Mouse (Mus musculus): ENCODE measurements around the gene Pigk. TPM values are rescaled to one million over a fixed set of nuclear protein-coding genes. Genes with fewer than 3 reads are reported as not detected.

Pigk gene
- 4.4 and 6.6 TPM in 2 replicates for polyA plus RNA-seq (2012)

- TF ChIP-seq GATA1 (IDR thresholded peaks at IDR 0.05; ENCODE audit: low read length), result no peak
These were observed at the start of gene Pigk for GRCm38 (mm10) chr3:152713991-152714902. Gene Pigk (plus strand): TSS chr3:152714100.

DNA sequence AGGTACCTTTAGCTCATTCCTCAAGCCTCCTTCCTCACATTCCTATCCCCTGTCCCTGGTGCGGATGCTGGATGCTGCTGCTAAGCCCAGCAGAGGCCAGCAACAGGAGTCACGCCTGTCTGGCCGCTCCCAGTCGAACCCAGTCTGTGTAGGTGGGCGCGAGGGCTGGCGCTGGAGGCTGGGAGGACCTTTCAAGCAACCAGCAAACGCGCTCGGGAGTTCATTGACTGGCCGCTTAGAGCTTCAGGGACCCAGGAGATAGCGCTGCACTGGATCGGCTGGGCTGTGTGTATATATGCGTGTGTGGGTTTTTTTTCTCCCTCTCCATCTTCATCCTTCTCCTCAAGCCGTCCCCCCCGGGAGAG lies 46.9 kb upstream of the Pigk start:
- TF ChIP-seq GATA1 (IDR thresholded peaks at IDR 0.05; ENCODE audit: low read length), result no peak

DNA sequence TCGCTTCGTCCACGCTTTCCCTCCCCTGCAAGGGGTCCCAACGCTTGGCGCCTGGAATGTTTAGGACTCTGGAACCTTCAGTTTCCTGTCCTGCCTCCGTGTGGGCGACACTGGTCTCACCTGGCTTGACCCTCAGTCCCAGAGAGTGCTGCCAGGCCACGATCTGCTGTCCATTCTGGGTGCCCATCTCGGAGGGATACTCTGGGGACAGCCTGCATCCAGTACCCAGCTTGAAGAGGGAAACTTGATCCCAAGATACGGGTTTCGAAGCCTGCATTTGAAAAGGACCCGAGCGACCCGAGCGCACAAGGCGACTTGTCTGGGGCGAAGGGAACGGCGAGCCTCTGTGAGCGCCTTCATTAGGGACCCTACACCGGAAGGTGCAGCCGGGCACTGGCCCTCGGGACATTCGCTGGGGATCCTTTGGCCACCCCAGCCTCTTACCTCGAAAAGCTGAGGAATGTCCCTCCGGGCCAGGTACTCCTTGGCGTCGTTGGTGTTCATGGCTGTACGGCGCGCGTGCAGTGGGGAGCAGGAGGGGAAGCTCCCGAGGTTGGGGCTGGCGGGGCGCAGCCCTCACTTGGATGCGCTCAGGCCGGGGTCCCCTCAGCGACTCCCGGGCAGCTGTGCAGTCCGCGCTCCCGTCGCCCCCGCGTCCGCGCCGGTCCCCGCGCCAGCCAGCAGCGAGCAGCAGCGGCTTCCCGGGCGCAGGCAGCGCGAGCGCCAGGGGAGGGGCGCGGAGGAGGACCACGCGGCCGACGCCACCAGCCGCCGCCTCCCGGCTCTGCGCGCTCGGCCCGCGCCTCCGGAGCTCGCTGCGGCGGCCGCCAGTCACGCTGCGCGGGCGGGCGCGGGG lies 46.3 kb upstream of the Pigk start:
- TF ChIP-seq GATA1 (IDR thresholded peaks at IDR 0.05; ENCODE audit: low read length), result no peak

DNA sequence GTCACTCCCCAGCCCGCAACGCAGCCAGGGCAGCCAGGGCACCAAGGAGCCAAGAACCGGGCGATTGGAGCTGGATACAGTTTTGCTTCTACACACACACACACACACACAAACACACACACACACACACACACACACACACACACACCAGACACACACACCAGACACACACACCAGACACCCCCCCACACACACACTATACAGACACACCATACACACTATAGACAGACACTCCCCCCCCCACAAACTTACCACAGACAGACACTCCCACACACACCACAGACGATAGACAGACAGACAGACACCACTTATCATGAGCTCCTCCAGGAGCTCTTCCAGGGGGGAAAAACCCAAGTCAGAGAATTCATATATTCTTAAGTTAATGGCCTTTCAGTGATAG lies 45.7 kb upstream of the Pigk start, which contains the start of gene Ak5:
Ak5 (minus strand) TSS at position 122 of the 400 bp plus-strand sequence.
- no peak for TF ChIP-seq GATA1 (IDR thresholded peaks at IDR 0.05; ENCODE audit: low read length)

GRCm38 (mm10) chr3:152668793-152669192 lies 45.1 kb upstream of the Pigk start:
- TF ChIP-seq GATA1 (IDR thresholded peaks at IDR 0.05; ENCODE audit: low read length), result no peak

DNA sequence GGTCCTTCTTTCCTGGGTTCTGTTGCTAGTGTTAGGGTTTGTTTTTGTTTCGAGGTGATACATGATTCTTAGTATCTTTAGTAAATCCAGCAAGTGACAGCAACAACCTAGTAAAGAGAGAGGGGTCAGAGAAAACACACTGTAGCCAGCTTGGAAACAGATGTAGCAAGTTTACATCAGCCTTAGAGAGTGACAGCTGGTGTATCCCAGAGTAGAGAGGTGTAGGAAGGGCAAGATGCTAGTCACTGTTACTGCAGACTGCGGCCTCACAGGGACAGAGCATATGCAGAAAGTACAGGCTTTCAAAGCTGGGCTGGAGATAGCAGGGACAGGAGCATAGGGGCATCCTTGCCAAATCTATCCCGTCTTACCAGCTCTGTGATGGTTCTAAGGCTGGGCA lies 44.1 kb upstream of the Pigk start:
- TF ChIP-seq GATA1 (IDR thresholded peaks at IDR 0.05; ENCODE audit: low read length), result no peak

GRCm38 (mm10) chr3:152674663-152675062 lies 39.2 kb upstream of the Pigk start:
- TF ChIP-seq GATA1 (IDR thresholded peaks at IDR 0.05; ENCODE audit: low read length), result no peak

DNA sequence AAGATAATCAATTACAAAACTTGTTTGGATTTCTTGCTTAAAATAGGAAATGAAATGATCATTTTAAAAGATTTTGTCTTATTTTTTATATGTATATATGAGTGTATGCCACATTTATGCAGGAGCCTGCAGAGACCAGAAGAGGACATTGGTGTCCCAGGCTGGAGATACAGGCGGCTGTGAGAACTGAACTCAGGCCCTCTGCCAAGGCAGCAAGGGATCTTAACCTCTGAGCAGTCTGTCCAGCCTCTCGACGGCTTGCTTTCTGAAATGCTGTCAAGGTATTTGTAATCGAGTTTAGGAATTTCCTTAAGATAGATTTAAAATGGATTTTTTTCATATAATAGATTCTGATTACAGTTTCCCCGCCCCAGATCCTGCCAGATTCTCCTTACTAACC lies 25.4 kb upstream of the Pigk start:
- no peak for TF ChIP-seq GATA1 (IDR thresholded peaks at IDR 0.05; ENCODE audit: low read length)

DNA sequence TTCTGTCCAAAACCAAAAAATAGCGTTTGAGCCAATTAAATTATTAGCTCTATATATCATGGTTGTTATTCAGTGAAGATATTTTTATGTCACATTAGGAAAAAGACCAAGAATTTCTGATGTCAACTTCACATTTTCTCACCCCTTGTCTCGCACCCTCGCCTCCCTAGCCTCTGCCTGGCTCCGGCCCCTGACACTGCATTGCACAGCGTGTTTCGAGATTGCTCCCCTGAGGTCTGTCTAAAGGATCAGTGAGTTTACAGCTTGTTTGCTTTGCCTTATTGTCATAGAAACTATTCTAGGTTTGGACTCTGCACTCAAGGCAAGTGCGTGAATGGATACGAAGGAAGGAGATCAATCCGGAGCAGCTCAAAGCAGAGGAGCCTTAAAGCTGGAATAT lies 24.8 kb upstream of the Pigk start:
- no peak for TF ChIP-seq GATA1 (IDR thresholded peaks at IDR 0.05; ENCODE audit: low read length)

GRCm38 (mm10) chr3:152694950-152695349 lies 18.9 kb upstream of the Pigk start:
- no peak for TF ChIP-seq GATA1 (IDR thresholded peaks at IDR 0.05; ENCODE audit: low read length)

- TF ChIP-seq GATA1 (IDR thresholded peaks at IDR 0.05; ENCODE audit: low read length), result no peak
These were observed 15.9 kb upstream of the Pigk start for GRCm38 (mm10) chr3:152698017-152698416.

DNA sequence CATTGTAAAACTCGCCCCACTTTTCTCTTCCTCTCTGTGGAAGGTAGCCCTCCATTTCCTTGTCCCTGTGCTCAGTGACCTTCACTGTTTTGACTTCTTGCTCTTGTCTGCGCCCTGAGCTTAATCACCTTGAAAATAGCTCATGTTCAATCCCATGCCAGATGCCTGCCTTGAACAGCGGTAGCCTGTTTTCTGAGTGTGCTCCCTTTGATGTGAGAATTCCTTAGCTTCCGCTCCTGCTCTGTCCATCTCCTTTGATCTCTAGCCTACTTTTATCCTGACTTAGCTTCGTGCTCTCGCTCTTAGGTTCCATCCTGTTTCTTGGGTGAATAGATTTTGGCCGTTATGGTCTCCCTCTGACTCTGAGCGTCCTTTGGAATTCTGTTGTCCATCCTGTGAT lies 14.6 kb upstream of the Pigk start:
- no peak for TF ChIP-seq GATA1 (IDR thresholded peaks at IDR 0.05; ENCODE audit: low read length)

GRCm38 (mm10) chr3:152702274-152702843 lies 11.5 kb upstream of the Pigk start:
- TF ChIP-seq GATA1 (IDR thresholded peaks at IDR 0.05; ENCODE audit: low read length), result no peak

GRCm38 (mm10) chr3:152705826-152706225 lies 8.1 kb upstream of the Pigk start:
- TF ChIP-seq GATA1 (IDR thresholded peaks at IDR 0.05; ENCODE audit: low read length), result no peak

DNA sequence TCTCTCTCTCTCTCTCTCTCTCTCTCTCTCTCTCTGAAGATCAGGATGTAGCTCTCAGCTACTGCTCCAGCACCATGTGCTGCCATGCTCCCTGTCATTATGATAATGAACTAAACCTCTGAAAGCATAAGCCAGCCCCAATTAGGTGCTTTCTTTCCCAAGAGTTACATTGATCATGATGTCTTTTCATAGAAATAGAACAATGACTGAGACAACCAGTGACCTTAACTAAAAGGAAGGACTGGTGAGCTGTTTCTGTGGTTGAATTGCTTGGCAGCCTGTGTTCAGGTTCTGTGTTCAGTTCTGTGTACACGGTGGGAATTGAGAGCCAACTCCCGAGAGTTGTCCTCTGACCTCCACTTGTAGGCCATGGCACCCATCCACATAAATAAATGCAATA lies 7.0 kb upstream of the Pigk start:
- no peak for TF ChIP-seq GATA1 (IDR thresholded peaks at IDR 0.05; ENCODE audit: low read length)

DNA sequence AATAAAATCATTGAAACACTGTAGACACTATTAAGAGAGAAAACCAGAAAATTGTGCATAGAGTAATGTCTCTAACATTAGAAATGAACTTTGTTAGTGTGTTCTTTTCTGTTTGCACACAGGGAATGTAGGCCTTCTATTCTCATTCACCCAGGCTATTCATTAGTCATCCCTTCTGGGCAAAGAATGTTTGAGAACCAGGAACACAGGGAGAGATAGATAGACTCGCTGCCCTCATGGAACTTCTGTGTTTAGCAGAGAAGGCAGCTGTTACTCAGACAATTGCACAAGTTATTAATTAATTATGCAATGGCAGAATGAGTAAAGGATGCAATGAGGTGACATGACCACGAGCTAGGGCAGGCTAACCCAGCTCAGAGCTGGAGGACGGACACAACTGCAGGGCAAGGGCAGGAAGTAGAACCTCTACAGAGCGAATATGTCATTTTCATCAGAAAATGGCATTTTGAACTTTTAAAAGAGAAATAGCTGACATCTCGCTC lies 6.5 kb upstream of the Pigk start:
- TF ChIP-seq GATA1 (IDR thresholded peaks at IDR 0.05; ENCODE audit: low read length), result no peak

All from G1E-ER4 (cell line).